Mouse (Mus musculus): ENCODE measurements around the gene Sox10. TPM values are rescaled to one million over a fixed set of nuclear protein-coding genes. Genes with fewer than 3 reads are reported as not detected.

The Sox10 gene
- polyA plus RNA-seq, 3 experiments from 2014 or later = not detected

DNA sequence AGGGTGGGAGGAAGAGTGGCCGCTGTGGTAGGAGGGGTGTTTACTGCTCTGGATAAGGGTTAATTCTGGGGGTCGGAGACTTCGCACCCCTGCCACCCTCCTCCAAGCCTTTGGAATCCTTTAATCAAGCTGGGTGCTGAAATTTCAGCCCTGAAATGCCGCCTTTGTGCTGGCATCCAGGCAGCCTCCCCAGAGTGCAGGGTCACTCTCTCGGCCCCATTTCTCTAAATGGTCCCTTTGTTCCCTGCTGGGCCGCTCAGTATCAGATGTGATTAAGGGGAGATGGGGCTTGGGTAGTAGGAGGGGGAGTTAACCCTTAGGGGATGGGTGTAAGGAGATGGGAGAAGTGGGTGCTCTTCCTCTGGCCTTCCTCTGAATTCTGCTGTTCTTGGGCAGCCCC is 12.3 kb downstream of the Sox10 start:
- ATAC-seq = no peak

- no peak for ATAC-seq
Measured at GRCm38 (mm10) chr15:79151881-79152280, 13.2 kb downstream of the Sox10 start.

DNA sequence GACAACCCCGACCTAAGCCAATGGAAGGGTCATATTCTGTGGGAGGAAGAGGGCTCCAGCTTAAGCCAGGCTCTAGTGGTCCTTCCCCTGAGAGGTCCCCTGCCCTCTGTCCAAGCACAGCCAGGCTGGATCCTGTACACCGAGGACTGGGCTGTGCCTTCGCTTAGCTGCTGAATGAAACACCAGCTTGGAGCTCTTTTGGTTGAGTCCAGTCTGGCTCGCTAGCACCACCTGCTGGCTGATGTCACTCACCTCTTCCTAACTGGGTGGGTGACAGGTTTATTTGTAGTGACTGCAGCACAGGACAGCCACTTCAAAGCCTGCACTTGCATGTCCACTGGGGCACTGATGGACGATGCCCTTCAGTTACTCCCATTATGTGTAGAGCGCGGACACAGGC is 16.5 kb downstream of the Sox10 start:
- ATAC-seq = no peak

DNA sequence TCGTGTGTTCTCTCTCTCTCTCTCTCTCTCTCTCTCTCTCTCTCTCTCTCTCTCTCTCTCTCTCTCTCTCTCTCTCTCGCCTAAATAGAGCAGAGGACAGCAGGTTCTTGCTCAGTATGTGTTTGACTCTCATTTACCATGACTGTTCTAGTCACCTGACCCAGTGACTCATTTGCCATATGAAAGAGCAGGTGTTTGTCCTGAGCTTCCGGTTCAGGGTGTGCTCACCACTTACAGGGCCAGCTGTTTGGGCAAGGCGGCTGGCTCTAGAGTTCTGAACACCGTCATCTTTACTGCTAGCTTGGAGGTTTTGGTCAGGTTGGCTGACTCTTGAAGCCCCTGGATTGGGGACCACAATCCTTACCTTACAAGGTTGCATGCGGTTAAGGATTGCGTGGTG is 19.5 kb downstream of the Sox10 start:
- ATAC-seq = no peak

- no peak for ATAC-seq
Measured at GRCm38 (mm10) chr15:79144021-79144420, 21.0 kb downstream of the Sox10 start.

- no peak for ATAC-seq
Measured at GRCm38 (mm10) chr15:79143316-79143715, 21.7 kb downstream of the Sox10 start.

- peak; percentile 23 for ATAC-seq
Measured at GRCm38 (mm10) chr15:79141566-79141917, 23.5 kb downstream of the Sox10 start.

- peak; percentile 86 for ATAC-seq
Measured at GRCm38 (mm10) chr15:79140866-79141565, 24.0 kb downstream of the Sox10 start, which contains the start of the genes Polr2f and 1700088E04Rik. Polr2f (plus strand) TSS chr15:79141009. 1700088E04Rik (minus strand) TSS chr15:79141253.

DNA sequence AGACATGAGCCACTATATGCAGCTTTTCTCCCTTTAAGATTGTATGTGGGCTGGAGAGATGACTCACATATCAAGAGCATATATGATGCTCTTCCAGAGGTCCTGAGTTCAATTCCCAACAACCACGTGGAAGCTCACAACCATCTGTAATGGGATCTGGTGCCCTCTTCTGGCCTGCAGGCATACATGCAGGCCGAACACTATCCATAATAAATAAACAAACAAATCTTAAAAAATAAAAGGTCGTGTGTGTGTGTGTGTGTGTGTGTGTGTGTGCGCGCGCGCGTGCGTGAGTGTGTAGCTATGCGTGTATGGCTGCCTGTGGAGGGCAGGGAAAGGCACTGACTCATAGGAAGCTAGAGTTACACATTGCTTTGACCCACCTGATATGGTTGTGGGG is 25.4 kb downstream of the Sox10 start:
- ATAC-seq = peak; percentile 16

GRCm38 (mm10) chr15:79135783-79136575 is 29.1 kb downstream of the Sox10 start:
- no peak for ATAC-seq

DNA sequence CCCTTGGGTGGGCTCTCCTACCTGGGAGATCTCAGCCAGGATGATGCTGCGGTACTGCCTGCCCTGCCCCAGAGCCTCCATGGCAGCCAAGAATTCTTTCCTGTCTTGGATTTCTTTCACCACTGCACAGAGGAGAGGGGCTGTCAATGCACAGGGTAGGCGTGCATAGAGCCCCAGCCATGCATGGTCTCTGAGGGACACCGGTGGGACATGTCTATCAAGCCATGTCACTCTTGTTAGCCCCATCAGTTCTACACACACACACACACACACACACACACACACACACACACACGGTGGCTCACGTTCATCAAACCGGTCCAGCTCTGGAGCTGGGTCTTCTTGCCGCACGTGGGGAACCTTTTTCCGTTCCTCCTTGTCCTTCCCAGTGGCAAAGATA is 29.7 kb downstream of the Sox10 start:
- ATAC-seq = no peak

GRCm38 (mm10) chr15:79134496-79135270 is 30.4 kb downstream of the Sox10 start:
- ATAC-seq = no peak

DNA sequence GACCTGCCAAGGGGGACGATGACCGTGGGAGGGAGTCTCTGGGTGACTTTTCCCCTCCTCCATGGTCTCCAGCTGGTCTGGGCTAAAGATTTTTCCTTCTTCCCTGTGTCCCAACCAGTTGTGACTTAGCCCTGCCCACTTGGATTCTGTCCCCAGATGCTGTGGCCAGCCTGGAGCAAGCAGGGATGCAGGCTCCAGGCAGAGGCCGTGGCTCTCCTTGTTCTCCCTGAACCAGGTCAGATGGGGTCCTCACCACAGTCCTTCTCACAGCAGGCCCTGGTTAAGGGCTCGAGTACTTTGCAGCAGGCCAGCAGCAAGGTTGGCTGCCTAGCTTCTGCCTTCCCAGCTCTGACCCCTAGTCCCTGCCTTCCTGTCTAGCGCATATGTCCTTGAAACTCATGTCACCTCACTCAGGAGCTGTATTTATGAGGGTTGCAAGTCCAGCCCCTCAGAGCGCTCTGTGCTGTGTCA is 31.8 kb downstream of the Sox10 start:
- no peak for ATAC-seq

GRCm38 (mm10) chr15:79131442-79131841 is 33.6 kb downstream of the Sox10 start:
- ATAC-seq = no peak

DNA sequence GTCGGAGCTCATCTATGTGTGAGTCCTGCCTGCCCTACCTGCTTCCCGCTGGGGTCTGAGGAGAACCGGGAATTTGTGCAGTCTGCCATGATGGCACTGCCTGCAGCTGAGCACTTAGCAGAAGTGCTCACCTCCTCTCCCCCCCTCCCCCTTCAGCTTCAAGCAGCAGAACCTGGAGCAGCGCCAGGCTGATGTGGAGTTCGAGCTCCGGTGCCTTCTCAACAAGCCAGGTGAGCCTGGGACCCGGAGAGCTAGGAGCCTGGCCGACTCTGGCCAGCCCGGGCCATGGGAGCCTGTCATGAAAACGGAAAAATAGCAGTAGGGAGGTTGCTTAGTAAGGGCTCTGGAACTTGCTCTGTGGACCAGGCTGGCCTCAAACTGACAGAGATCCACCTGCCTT is 34.3 kb downstream of the Sox10 start:
- ATAC-seq = no peak

DNA sequence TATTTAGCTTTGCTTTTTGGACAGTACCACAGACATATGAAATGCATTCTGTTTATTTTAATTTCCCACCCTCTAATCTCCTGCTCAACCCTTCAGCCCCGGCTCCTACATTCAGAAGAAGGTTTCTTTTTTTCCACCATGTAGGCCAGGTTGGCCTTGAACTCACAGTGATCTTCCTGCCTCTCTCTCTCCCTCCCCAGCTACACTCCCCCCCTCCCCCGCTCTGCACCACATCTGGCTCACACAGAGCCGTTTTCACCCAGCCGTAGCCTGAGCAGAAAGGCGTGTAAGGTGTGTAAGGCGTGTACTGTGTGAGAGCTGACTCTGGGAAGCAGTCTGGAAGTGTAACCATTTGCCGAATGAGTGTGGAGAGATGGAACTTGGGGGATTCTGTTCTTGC is 35.7 kb downstream of the Sox10 start:
- ATAC-seq = no peak

GRCm38 (mm10) chr15:79128208-79128607 is 36.8 kb downstream of the Sox10 start:
- ATAC-seq = no peak

DNA sequence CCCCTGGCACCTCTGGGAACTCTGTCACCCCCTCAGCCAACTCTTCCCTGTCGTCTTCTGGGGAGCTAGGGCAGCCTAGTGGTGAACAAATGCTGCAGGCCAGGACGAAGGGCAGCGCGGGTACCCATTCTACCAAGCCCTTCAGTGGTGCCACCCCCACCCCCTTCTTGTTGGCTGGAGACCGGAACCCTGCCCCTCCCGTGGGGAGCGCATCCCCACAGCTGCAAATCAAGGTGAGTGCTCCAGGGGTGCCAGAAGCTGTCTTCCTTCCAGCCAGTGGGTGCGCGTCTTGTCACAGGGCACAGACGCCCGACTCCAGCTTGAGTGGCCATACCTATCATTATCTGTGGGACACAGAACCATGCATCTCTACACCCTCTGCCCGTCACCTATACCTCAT is 37.9 kb downstream of the Sox10 start:
- no peak for ATAC-seq

DNA sequence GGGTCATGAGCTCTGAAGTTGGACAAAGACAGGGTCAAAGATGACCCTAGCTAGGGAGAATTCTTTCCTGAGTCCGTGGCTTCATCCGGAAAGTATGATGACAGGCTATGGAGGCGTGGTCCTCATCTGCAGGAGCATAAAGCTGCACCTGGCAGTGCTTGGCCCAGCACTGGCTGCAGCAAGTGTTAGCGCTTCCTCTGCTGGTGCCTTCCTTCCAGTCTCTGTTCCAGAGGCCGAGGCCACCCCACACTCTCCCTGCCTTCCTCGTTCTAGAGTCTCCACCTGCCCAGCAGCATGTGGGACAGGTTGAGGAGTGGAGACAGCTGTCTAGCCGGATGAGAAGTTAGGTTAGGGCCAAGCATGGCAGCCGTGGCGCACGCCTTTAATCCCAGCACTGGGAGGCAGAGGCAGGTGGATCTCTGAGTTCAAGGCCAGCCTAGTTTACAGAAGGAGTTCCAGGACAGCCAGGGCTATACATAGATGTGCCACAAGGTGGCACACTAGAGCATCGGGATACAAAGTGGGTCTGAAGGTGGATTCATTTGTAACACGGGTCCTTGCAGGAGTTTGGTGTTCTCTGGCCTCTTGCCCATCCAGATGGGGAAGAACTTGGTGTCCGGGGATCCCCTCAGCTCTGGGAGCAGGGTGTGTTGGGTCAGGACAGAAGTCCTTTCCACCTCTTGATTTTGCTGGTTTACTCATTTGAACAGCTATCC is 38.7 kb downstream of the Sox10 start:
- ATAC-seq = peak; percentile 38

DNA sequence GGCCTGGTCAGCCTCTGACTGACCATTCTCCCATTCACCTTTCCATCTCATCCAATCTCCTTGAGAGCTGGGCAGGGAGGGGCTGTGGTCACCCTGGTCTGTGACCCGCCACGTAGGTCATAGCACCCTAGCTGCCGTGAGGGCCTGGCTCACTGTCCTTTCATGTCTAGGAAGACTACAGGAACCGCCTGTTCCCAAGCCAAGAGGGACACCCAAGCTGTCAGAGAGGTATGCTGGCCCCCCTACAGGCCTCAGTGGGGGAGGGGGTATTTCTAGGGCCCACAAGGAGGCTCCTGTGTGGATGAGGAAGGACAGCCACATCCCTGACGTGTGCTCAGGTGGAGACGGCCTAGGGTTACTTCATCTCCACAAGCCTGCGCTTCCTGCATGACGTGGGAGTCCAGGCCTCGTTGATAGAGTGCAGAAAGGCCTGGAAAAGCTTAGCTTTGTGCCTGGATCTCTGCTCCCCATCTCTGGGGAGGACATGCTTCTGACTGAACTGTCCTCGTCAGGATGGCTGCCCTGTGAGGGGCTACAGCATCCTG is 40.6 kb downstream of the Sox10 start:
- ATAC-seq = no peak

GRCm38 (mm10) chr15:79123751-79124150 is 41.3 kb downstream of the Sox10 start:
- no peak for ATAC-seq

- no peak for ATAC-seq
Measured at GRCm38 (mm10) chr15:79122546-79122945, 42.5 kb downstream of the Sox10 start.

Data from inflammation-experienced regulatory T-cells, adult 6 months (primary cell).